Mouse (Mus musculus): ENCODE results near the gene Prkab1. TPM values are rescaled to one million over a fixed set of nuclear protein-coding genes. Genes with fewer than 3 reads are reported as not detected.

Prkab1 gene
- polyA plus RNA-seq, 1 experiment from 2014 or later = 49.1 TPM

DNA sequence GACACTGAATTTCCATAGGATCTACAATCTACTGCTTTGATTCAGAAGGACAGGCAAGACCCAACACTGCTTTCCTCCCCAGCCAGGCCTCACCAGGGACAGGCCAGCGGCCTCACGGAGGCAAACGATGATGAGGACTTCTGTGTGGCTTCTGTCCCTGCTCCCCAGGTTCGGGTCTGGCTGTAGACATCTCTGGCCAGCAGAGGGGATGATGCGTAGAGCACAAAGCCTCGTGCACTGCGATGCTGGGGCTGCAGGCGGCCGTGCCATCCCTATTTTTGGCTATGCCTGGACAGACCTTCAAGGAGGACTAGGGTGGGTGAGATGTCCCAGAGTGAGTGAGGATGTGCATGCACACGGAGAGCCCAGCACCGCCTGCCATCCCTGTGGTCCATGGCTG, 10.1 kb downstream of the Prkab1 start:
- H3K9me3 ChIP-seq (ENCODE audit: control insufficient read depth, low read length) = no peaks in the 10 kb centered on the region
- H3K9ac ChIP-seq (replicated peaks; ENCODE audit: low read length) = no peak overlapping the region
- 94% methylated on average over 11 of the region's 11 CpGs for WGBS
- H3K36me3 ChIP-seq (ENCODE audit: control insufficient read depth, insufficient read depth, low read length) = peaks cover 68% of the 10 kb centered on the region
- no peak overlapping the region for H3K27ac ChIP-seq (replicated peaks; ENCODE audit: low read depth, low read length)
- H3K4me3 ChIP-seq (replicated peaks; ENCODE audit: low read depth, low read length) = no peak overlapping the region
- no peaks in the 10 kb centered on the region for H3K27me3 ChIP-seq (ENCODE audit: control insufficient read depth, insufficient read depth, low read length)
- H3K4me1 ChIP-seq (ENCODE audit: control insufficient read depth, insufficient read depth, low read length) = no peaks in the 10 kb centered on the region
- ATAC-seq (ENCODE audit: low FRiP score, low TSS enrichment) (no peak), DNase-seq (no peak)
- no peak overlapping the region for H3K4me2 ChIP-seq (ENCODE audit: low read length)

DNA sequence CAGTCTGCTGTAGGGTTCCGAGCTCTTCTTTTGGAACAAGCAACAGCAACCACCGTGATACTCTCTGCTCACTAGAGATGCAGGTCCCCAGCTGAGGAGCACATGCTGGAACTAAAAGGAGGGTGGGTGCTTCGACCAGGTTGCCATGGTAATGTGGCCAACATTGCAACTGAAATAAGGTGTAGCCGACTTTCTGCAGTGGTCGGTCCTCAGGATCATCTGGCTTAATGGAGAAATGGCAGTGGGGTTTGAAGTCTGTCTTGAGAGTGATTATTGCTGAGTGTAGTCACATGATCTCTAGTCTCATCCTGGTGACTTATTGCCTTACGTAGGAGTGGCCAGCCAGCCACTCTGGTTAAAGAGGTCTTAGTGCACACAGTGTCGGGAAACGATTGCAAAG, 10.5 kb downstream of the Prkab1 start:
- Histone ChIP-seq H3K4me2 (ENCODE audit: low read length) (no peak overlapping the region), H3K27ac (replicated peaks; ENCODE audit: low read depth, low read length) (no peak overlapping the region), H3K9ac (replicated peaks; ENCODE audit: low read length) (no peak overlapping the region), H3K36me3 (ENCODE audit: control insufficient read depth, insufficient read depth, low read length) (peaks cover 63% of the 10 kb centered on the region), H3K27me3 (ENCODE audit: control insufficient read depth, insufficient read depth, low read length) (no peaks in the 10 kb centered on the region), H3K4me1 (ENCODE audit: control insufficient read depth, insufficient read depth, low read length) (no peaks in the 10 kb centered on the region), H3K4me3 (replicated peaks; ENCODE audit: low read depth, low read length) (no peak overlapping the region), H3K9me3 (ENCODE audit: control insufficient read depth, low read length) (no peaks in the 10 kb centered on the region)
- 80% methylated on average over 8 of the region's 8 CpGs for WGBS
- DNase-seq (no peak), ATAC-seq (ENCODE audit: low FRiP score, low TSS enrichment) (no peak)

DNA sequence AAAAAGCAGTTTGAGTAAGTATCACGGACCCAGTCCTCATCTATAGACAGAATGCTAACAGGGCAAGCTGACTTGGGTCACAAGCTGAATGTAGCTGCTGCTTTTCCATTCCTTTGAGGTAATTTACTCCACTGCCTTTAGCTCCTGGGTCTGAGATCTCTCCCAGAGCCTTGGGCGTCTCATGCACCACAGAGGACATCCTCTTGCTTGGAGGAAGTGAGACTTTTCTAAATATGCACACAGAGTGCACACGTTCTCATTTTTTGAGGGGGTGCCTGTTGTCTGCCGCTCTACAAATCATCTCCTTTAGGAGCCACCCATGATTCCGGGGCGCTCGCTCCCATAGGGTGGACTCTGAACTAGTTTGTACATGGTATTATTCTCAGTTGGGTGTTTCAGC, 11.8 kb downstream of the Prkab1 start:
- WGBS = 93% methylated on average over 7 of the region's 7 CpGs
- H3K27ac ChIP-seq (replicated peaks; ENCODE audit: low read depth, low read length) = no peak overlapping the region

DNA sequence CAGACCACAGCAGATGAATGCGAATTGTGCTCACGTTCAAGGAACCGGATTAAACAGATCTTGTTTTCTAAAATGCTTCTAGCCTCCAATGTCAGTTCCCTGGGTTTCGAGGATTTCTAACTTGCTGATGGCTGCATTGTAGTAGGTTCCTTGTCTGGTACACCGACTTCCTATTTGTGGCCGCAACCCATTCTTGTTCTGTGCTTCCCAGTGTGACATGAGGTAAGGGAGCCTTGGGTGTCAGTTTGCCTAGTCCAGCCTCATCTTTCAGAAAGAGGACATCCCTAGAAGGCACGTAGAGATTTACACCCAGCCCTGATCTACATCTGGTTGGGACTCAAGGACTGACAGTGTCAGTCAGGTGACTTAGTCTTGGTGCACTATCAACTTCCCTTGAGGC, 12.6 kb downstream of the Prkab1 start:
- ATAC-seq (ENCODE audit: low FRiP score, low TSS enrichment) (no peak), DNase-seq (no peak)
- Histone ChIP-seq H3K9ac (replicated peaks; ENCODE audit: low read length) (no peak overlapping the region), H3K36me3 (ENCODE audit: control insufficient read depth, insufficient read depth, low read length) (peaks cover 42% of the 10 kb centered on the region), H3K27ac (replicated peaks; ENCODE audit: low read depth, low read length) (no peak overlapping the region), H3K9me3 (ENCODE audit: control insufficient read depth, low read length) (no peaks in the 10 kb centered on the region), H3K4me3 (replicated peaks; ENCODE audit: low read depth, low read length) (no peak overlapping the region), H3K4me2 (ENCODE audit: low read length) (no peak overlapping the region), H3K27me3 (ENCODE audit: control insufficient read depth, insufficient read depth, low read length) (no peaks in the 10 kb centered on the region), H3K4me1 (ENCODE audit: control insufficient read depth, insufficient read depth, low read length) (no peaks in the 10 kb centered on the region)
- 92% methylated on average over 7 of the region's 7 CpGs for WGBS

More for the DNA sequence above, 11.8 kb downstream of the Prkab1 start:
- no peaks in the 10 kb centered on the region for H3K9me3 ChIP-seq (ENCODE audit: control insufficient read depth, low read length)
- no peak overlapping the region for H3K9ac ChIP-seq (replicated peaks; ENCODE audit: low read length)
- no peaks in the 10 kb centered on the region for H3K27me3 ChIP-seq (ENCODE audit: control insufficient read depth, insufficient read depth, low read length)
- DNase-seq (no peak), ATAC-seq (ENCODE audit: low FRiP score, low TSS enrichment) (no peak)
- H3K4me2 ChIP-seq (ENCODE audit: low read length) = no peak overlapping the region
- H3K4me3 ChIP-seq (replicated peaks; ENCODE audit: low read depth, low read length) = no peak overlapping the region
- H3K36me3 ChIP-seq (ENCODE audit: control insufficient read depth, insufficient read depth, low read length) = peaks cover 50% of the 10 kb centered on the region
- H3K4me1 ChIP-seq (ENCODE audit: control insufficient read depth, insufficient read depth, low read length) = no peaks in the 10 kb centered on the region

DNA sequence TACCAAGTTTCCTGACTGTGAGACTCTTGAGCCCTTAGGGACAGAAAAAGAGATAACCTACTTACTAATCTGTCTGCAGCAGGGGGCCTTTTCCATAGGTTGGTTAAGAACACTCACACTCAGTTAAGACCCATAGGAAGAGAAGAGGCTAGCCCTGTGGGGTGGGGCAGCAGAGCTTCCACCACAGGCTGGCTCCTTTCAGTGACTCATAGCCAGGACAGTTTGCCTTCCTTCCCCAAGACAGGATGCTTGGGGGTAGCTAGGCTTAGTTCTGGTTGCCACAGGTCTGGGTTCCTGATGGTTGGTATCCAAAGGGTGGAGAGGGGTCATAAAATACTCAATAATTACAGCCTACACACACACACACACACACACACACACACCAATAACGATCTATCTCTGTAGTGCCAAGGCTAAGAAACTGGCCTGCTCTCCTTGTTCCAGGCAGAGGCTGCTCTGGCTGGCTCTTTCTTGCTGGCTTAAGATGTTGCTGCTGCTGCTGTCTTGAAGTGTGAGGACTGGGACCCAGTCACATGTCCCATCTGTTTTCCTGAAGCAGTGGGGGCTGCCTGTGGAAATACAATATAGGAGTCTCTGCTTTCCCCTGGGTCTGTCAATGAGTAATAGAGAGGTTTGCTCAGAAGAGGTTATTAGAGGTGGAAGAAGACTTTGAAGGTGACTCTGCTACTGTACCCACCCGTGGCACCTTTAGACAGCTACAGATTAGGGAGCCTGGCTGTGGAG, 14.3 kb downstream of the Prkab1 start:
- 86% methylated on average over 2 of the region's 2 CpGs for WGBS
- Histone ChIP-seq H3K9me3 (ENCODE audit: control insufficient read depth, low read length) (no peaks in the 10 kb centered on the region), H3K4me2 (ENCODE audit: low read length) (no peak overlapping the region), H3K9ac (replicated peaks; ENCODE audit: low read length) (no peak overlapping the region), H3K27me3 (ENCODE audit: control insufficient read depth, insufficient read depth, low read length) (no peaks in the 10 kb centered on the region), H3K36me3 (ENCODE audit: control insufficient read depth, insufficient read depth, low read length) (peaks cover 26% of the 10 kb centered on the region), H3K4me3 (replicated peaks; ENCODE audit: low read depth, low read length) (no peak overlapping the region), H3K27ac (replicated peaks; ENCODE audit: low read depth, low read length) (no peak overlapping the region), H3K4me1 (ENCODE audit: control insufficient read depth, insufficient read depth, low read length) (no peaks in the 10 kb centered on the region)
- ATAC-seq (ENCODE audit: low FRiP score, low TSS enrichment) (no peak), DNase-seq (no peak)

GRCm38 (mm10) chr5:116009091-116009851, 15.0 kb downstream of the Prkab1 start:
- peaks cover 18% of the 10 kb centered on the region for H3K36me3 ChIP-seq (ENCODE audit: control insufficient read depth, insufficient read depth, low read length)
- ATAC-seq (ENCODE audit: low FRiP score, low TSS enrichment) (no peak), DNase-seq (no peak)
- no peak overlapping the region for H3K4me3 ChIP-seq (replicated peaks; ENCODE audit: low read depth, low read length)
- no peaks in the 10 kb centered on the region for H3K4me1 ChIP-seq (ENCODE audit: control insufficient read depth, insufficient read depth, low read length)
- H3K27me3 ChIP-seq (ENCODE audit: control insufficient read depth, insufficient read depth, low read length) = no peaks in the 10 kb centered on the region
- H3K4me2 ChIP-seq (ENCODE audit: low read length) = no peak overlapping the region
- no peak overlapping the region for H3K9ac ChIP-seq (replicated peaks; ENCODE audit: low read length)
- no peak overlapping the region for H3K27ac ChIP-seq (replicated peaks; ENCODE audit: low read depth, low read length)
- no peaks in the 10 kb centered on the region for H3K9me3 ChIP-seq (ENCODE audit: control insufficient read depth, low read length)
- WGBS = 71% methylated on average over 15 of the region's 15 CpGs

DNA sequence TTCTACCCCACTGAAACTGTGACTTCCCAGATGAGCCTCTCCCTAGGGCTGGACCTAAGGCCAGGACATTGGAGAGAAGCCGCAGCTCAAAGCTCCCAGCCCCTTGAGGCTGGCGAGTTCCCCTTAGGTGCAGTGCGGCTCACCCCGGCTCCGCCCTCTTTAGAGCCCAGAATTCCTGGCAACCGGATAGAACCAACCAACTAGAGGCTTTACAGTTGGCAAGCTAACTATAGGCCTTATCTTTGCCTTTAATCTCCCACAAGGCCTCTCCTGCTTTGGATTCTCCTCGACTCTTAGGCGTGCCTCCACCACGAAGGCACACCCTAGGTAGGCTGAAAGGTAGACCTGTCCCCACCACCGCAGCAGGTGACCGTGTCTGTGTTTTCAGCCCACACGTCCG, 16.6 kb downstream of the Prkab1 start:
- WGBS = 91% methylated on average over 13 of the region's 13 CpGs
- no peaks in the 10 kb centered on the region for H3K9me3 ChIP-seq (ENCODE audit: control insufficient read depth, low read length)
- no peak overlapping the region for H3K27ac ChIP-seq (replicated peaks; ENCODE audit: low read depth, low read length)
- no peak overlapping the region for H3K4me3 ChIP-seq (replicated peaks; ENCODE audit: low read depth, low read length)
- H3K36me3 ChIP-seq (ENCODE audit: control insufficient read depth, insufficient read depth, low read length) = peaks cover 3% of the 10 kb centered on the region; the same call in 1 of the 2 replicates
- no peak overlapping the region for H3K9ac ChIP-seq (replicated peaks; ENCODE audit: low read length)
- DNase-seq (no peak), ATAC-seq (ENCODE audit: low FRiP score, low TSS enrichment) (no peak)
- H3K27me3 ChIP-seq (ENCODE audit: control insufficient read depth, insufficient read depth, low read length) = no peaks in the 10 kb centered on the region
- H3K4me1 ChIP-seq (ENCODE audit: control insufficient read depth, insufficient read depth, low read length) = no peaks in the 10 kb centered on the region
- no peak overlapping the region for H3K4me2 ChIP-seq (ENCODE audit: low read length)

DNA sequence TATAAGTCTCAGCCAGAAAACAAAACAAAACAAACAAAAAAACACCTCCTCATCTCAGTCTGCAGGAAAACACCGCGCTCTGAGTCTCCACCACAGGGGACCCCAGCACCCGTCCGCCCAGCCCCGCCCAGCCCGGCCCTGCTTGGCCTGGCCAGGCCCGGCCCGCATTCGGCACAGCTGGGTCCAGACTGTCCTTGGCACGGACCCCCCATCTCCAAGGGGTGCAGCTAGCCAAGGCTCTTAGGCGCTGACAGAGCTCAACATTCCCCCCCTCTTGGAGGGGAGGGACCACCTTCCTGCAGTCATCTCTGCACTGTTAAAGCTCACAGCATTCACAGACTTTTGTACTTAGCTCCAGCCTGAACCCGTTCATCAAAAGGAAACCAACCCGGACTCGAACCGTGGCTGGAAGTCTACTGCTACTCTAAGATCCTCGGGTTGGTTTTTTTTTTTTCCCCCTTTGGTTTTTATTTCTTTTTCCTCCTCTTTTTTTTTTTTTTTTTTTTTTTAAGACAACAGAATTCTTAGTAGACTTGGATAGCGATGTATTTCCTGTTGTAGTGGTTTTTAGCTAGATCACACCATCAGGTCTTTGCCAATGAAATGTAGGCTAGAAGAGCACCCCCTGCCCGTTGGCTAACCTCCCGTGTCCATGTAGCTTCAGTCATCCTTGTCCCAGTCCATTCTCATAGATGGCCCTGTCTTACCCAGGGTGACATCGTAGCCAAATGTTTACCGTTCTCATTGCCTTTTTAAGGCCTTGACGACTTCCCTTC, 17.8 kb downstream of the Prkab1 start:
- Histone ChIP-seq H3K36me3 (ENCODE audit: control insufficient read depth, insufficient read depth, low read length) (no peaks in the 10 kb centered on the region; the same call in 1 of the 2 replicates), H3K4me2 (ENCODE audit: low read length) (no peak overlapping the region), H3K4me1 (ENCODE audit: control insufficient read depth, insufficient read depth, low read length) (no peaks in the 10 kb centered on the region), H3K9me3 (ENCODE audit: control insufficient read depth, low read length) (no peaks in the 10 kb centered on the region), H3K4me3 (replicated peaks; ENCODE audit: low read depth, low read length) (no peak overlapping the region), H3K27me3 (ENCODE audit: control insufficient read depth, insufficient read depth, low read length) (no peaks in the 10 kb centered on the region), H3K9ac (replicated peaks; ENCODE audit: low read length) (no peak overlapping the region), H3K27ac (replicated peaks; ENCODE audit: low read depth, low read length) (no peak overlapping the region)
- DNase-seq = no peak
- no peak for ATAC-seq (ENCODE audit: low FRiP score, low TSS enrichment)
- WGBS = 61% methylated on average over 22 of the region's 22 CpGs

Measured in midbrain, embryonic 14.5 days (tissue).